Mouse (Mus musculus): ENCODE data around the gene a. TPM values are rescaled to one million over a fixed set of nuclear protein-coding genes. Genes with fewer than 3 reads are reported as not detected.

Gene a
- total RNA-seq, 2 experiments from 2014 or later, result not detected

DNA sequence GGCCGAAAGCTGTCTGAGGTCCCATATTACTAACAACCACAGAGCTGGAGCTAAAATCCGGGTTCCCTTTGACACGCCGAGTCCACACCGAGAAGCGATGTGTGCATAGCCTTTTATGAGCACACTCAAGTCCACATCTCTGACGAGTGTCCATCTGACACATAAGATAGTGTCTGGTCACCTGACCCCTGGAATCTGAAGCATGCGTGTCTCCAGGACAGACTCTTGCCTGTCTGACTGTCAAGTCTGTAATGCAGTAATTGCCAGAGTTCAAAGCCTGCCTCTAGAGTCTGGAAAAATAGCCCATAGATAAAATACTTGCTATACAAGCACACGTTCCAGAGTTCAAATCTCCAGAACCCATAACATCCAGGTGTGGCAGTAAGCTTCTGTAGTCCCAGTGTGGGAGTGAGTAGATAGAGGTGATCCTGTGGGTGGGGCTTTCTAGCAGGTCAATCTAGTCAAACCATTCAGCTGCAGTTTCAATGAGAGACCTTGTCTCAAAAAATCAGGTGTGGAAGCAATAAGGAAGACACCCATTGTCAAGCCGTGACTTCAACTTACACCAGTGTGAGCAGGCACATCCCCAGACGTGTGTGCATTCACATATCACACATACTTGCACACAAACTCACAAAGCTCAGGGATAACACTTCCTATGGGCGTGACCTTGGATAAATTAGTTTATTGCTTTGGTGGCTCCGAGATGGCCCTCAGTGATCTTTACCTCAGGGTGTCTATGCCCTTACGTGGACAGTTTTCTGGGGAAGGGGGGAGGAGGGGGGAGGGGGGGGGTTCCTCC, 309.0 kb downstream of the a start:
- no peak for DNase-seq

Other genes starting within 250 kb of the a start
- under 1 TPM; 0.61 to 0.81 TPM for gene 1700003F12Rik, start 244.3 kb upstream of the a start, total RNA-seq (2021)
- not detected for gene Actl10, start 239.6 kb upstream of the a start, total RNA-seq (2021)
- 1 to 10 TPM; 2.0 to 2.7 TPM for gene Necab3, start 232.5 kb upstream of the a start, total RNA-seq (2021)
- gene E2f1, start 221.5 kb upstream of the a start, total RNA-seq (2021), result 10 to 100 TPM; 12.8 to 14.1 TPM
- 10 to 100 TPM; 45.5 to 53.0 TPM for gene Pxmp4, start 187.7 kb upstream of the a start, total RNA-seq (2021)
- gene Zfp341, start 178.1 kb upstream of the a start, total RNA-seq (2021), result 1 to 10 TPM; 2.5 to 2.7 TPM
- not detected for gene 4930519P11Rik, start 178.0 kb upstream of the a start, total RNA-seq (2021)
- 100 to 1,000 TPM; 174 to 180 TPM for gene Chmp4b, start 139.7 kb upstream of the a start, total RNA-seq (2021)
- not detected for gene Gm14214, start 21.4 kb upstream of the a start, total RNA-seq (2021)
- gene Raly, start 306 bp upstream of the a start, total RNA-seq (2021), result 100 to 1,000 TPM; 170 to 177 TPM
- 100 to 1,000 TPM; 103 to 125 TPM for gene Eif2s2, start 101.5 kb downstream of the a start, total RNA-seq (2021)
- gene Gm14226, start 226.9 kb downstream of the a start, total RNA-seq (2021), result 10 to 100 TPM; 25.9 to 37.2 TPM

All from adrenal gland, postnatal 10 days (tissue).